Mouse (Mus musculus) ES-E14 (cell line): ENCODE measurements around the gene Plxnb1. TPM values are rescaled to one million over a fixed set of nuclear protein-coding genes. Genes with fewer than 3 reads are reported as not detected.

Experiments used
- DNase-seq: peaks from one replicate; pipeline ENCODE4 v3.0.0-alpha.2; 2013; ENCODE audit warnings: low read depth, low spot score
- H3K27ac ChIP-seq: 2 replicates; pipeline ENCODE4 v1.5.1; 2012; ENCODE audit warnings: low read depth, mild to moderate bottlenecking, low read length, moderate library complexity, mixed read lengths; ENCODE audit not compliant: poor library complexity, insufficient read depth, severe bottlenecking
- H3K36me3 ChIP-seq: 2 replicates; pipeline ENCODE4 v1.6.1; 2012; ENCODE audit warnings: mild to moderate bottlenecking, low read length, moderate library complexity, mixed read lengths; ENCODE audit not compliant: control insufficient read depth, poor library complexity, insufficient read depth, severe bottlenecking
- H3K4me1 ChIP-seq, 2 experiments: fragments of 150-350 bp in 1 of 2; sonication (generic) in 1 of 2; 2 replicates each; pipeline ENCODE4 v1.6.1; 2012; ENCODE audit warnings: low read length in 2 of 2, mild to moderate bottlenecking in 1 of 2, mixed read lengths in 1 of 2; ENCODE audit not compliant: control insufficient read depth in 2 of 2, insufficient read depth in 2 of 2, poor library complexity in 1 of 2
- H3K4me3 ChIP-seq, 2 experiments: fragments of 150-350 bp in 1 of 2; sonication (generic) in 1 of 2; 2 replicates each; pipeline ENCODE4 v1.5.1; 2012; ENCODE audit warnings: low read length in 2 of 2, low read depth in 1 of 2, mild to moderate bottlenecking in 1 of 2, mixed read lengths in 1 of 2; ENCODE audit not compliant: insufficient read depth in 1 of 2, poor library complexity in 1 of 2, severe bottlenecking in 1 of 2
- H3K9ac ChIP-seq: 2 replicates; pipeline ENCODE4 v1.6.1; 2012; ENCODE audit warnings: low read depth, mild to moderate bottlenecking, low read length, mixed read lengths; ENCODE audit not compliant: poor library complexity, insufficient read depth, severe bottlenecking
- H3K9me3 ChIP-seq: fragments of 150-350 bp; sonication (generic); 2 replicates; pipeline ENCODE4 v1.6.1; 2012; ENCODE audit warnings: low read depth, mild to moderate bottlenecking, low read length; ENCODE audit not compliant: control insufficient read depth, insufficient read depth
- CHD2 ChIP-seq: IDR thresholded peaks from 2 replicates; pipeline ENCODE4 v1.6.1; 2014; ENCODE audit warnings: mild to moderate bottlenecking, low read depth, low read length, inconsistent platforms
- HCFC1 ChIP-seq: IDR thresholded peaks from 2 replicates; pipeline ENCODE4 v1.6.1; 2012; ENCODE audit warnings: low read length, inconsistent platforms, borderline replicate concordance; ENCODE audit not compliant: insufficient read depth
- MAFK ChIP-seq: IDR thresholded peaks from 2 replicates; pipeline ENCODE4 v1.6.1; 2014; ENCODE audit warnings: mild to moderate bottlenecking, low read depth, low read length, inconsistent platforms; ENCODE audit not compliant: insufficient read depth
- ZC3H11A ChIP-seq: IDR thresholded peaks from 2 replicates; pipeline ENCODE4 v1.6.1; 2012; ENCODE audit warnings: low read depth, mild to moderate bottlenecking, inconsistent platforms, low read length, borderline replicate concordance
- ZNF384 ChIP-seq: IDR thresholded peaks from 2 replicates; pipeline ENCODE4 v1.6.1; 2012; ENCODE audit warnings: low read depth, low read length, inconsistent platforms
- in situ Hi-C, 2 experiments: fragments of 600-800 bp; cut with MboI; formaldehyde crosslinking; loops; one replicate each; pipeline ENCODE4 v1.15.1; 2025; ENCODE audit warnings: low sequenced_read_pairs in 2 of 2, inconsistent platforms in 1 of 2; ENCODE audit not compliant: unreplicated experiment in 2 of 2
- total RNA-seq: library from RNA; depleted of rRNA; stranded (reverse); fragments of 300-350 nt; gene quantifications from 2 replicates; pipeline ENCODE4 v1.2.3, GENCODE M21; 2012

Gene Plxnb1
- total RNA-seq, 1 experiment, result 17.8 TPM

DNA sequence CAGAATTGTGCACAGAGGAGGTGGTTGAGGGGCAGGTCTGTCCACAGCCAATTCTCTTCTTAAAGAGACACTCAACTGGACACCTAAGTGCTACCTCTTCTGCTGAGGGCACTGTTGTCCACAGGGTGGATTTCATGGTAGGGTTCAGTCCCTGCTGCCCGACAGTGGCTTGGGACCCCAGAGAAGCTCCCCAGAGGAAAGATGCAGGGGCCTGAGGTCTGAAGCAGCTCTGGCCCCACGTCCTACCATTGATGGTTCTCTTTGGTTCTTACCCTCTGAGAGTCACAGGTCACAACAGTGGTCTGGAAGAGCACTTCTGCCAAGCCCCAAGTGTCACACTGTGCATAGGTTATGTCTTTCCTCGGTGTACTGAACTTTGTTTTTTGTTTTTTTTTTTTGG is 41.8 kb upstream of the Plxnb1 start:
- Histone ChIP-seq H3K4me1 (peaks cover 0 to 28% of the 10 kb centered on the region in 2 experiments; a peak in 2 of 4 replicates), H3K4me3 (no peak overlapping the region), H3K27ac (no peak overlapping the region), H3K36me3 (peaks cover 26% of the 10 kb centered on the region), H3K9me3 (no peaks in the 10 kb centered on the region), H3K9ac (no peak overlapping the region)
- no peak for DNase-seq
- no peak for TF ChIP-seq ZNF384
- TF ChIP-seq MAFK, result no peak
- no peak for TF ChIP-seq HCFC1
- in situ Hi-C loops, result no loop called here

DNA sequence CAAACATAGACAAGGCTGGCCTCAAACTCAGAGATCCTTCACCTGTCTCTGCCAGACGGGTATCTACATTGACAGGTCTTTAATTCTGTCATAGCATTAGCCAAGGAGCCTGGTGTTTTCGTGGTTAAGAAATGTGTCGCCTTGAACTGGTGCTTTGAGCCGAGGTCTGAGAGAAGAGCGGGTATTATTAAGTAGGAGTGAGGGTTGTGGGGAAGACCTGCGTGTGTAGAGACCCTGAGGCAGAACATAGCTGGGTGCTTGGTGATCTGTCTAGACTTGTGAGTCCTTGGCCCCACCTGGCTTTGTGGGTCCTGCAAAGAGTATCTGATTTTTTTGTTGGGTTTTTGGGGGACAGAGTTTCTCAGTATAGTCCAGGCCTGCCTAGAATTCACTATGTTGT is 41.3 kb upstream of the Plxnb1 start:
- no peak overlapping the region for H3K27ac ChIP-seq
- H3K36me3 ChIP-seq, result peaks cover 27% of the 10 kb centered on the region
- DNase-seq, result no peak
- H3K4me3 ChIP-seq, result no peak overlapping the region
- peaks cover 0 to 30% of the 10 kb centered on the region in 2 experiments; a peak in 2 of 4 replicates for H3K4me1 ChIP-seq
- no peaks in the 10 kb centered on the region for H3K9me3 ChIP-seq
- no peak overlapping the region for H3K9ac ChIP-seq
- in situ Hi-C loops, result no loop called here
- TF ChIP-seq MAFK (no peak), ZC3H11A (no peak), HCFC1 (no peak), CHD2 (no peak), ZNF384 (no peak)

DNA sequence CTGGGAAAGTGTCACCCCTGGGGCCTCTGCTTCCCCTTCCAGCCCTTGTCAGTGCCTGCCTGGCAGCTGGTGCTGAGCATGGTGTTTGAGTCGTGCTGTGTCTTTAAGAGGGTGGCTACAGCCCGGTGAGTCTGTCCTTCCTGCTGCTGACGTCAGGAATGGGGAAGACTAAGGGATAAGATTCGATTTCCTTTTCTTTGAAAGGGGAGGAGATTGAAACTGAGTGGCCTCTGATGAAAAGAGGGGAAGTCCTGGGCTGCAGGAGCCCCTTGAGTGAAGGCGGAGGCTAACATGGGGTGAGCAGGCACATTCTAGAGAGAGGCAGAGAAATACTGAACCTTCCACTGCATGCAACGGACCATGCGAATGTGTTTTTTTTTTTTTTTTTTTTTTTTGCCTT is 40.5 kb upstream of the Plxnb1 start:
- no peak for DNase-seq
- TF ChIP-seq CHD2 (no peak), HCFC1 (no peak), ZNF384 (no peak), ZC3H11A (no peak), MAFK (no peak)
- Histone ChIP-seq H3K4me1 (peaks cover 0 to 31% of the 10 kb centered on the region in 2 experiments; a peak in 2 of 4 replicates), H3K9me3 (no peaks in the 10 kb centered on the region), H3K36me3 (peaks cover 27% of the 10 kb centered on the region), H3K9ac (peak overlapping the region; percentile 18; the same call in 1 of the 2 replicates), H3K4me3 (no peak overlapping the region), H3K27ac (no peak overlapping the region)
- in situ Hi-C loops, result no loop called here

DNA sequence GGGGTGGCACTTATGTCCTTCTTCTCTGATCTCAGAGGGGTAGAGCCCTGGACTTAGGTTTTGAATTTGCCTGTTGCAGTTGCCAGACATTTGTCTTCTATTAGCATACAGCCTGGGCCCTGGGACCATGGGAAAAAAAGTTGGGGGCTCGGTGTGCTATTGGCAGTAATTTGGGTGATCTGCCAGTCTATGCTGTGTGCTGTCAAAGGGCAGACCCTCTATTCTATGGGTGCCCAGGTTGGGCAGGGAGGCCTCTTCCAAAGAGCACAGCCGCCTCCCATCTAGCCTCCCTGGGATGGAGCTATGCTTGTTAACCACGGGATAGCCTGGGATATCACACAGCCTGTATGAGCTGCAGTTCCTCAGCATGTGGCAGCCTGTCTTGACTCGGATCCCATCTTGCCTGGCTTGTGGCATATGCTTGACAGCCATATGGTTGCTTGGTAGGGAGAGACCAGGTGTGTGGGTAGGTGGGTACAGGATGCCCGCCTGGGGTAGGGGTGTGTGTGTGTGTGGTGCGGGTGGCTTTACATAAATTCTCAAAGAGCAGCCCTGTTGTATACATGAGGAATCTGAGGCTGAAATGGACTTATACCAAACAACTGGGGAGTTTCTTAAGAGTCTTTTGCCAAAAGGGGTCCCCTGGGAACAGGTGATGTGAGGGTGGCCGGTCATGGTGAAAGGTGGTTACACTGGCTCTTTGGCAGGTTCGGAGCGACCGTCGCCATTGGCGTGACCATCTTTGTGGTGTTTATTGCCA is 39.7 kb upstream of the Plxnb1 start:
- H3K9me3 ChIP-seq, result no peaks in the 10 kb centered on the region
- H3K4me1 ChIP-seq, result peaks cover 0 to 34% of the 10 kb centered on the region in 2 experiments; a peak in 2 of 4 replicates
- H3K36me3 ChIP-seq, result peaks cover 32% of the 10 kb centered on the region
- H3K9ac ChIP-seq, result no peak overlapping the region
- TF ChIP-seq ZNF384, result no peak
- no peak for TF ChIP-seq CHD2
- TF ChIP-seq ZC3H11A, result no peak
- no peak for TF ChIP-seq HCFC1
- TF ChIP-seq MAFK, result no peak
- H3K27ac ChIP-seq, result no peak overlapping the region
- H3K4me3 ChIP-seq, result no peak overlapping the region
- DNase-seq, result no peak
- in situ Hi-C loops, result no loop called here
